Mouse (Mus musculus) urinary bladder, postnatal 0 days (tissue): ENCODE data around the gene Tas2r143. TPM values are rescaled to one million over a fixed set of nuclear protein-coding genes. Genes with fewer than 3 reads are reported as not detected.

Experiments
- polyA plus RNA-seq: library from polyadenylated mRNA; unstranded; fragments of >200 nt; fragmentation: Nextera tagmentation; extraction: Ambion mirVana; gene quantifications from 2 replicates; pipeline ENCODE4 v1.2.1, GENCODE M21; 2015

The Tas2r143 gene
- not detected in 2 replicates for polyA plus RNA-seq

GRCm38 (mm10) chr6:42399938-42400337 lies at the start of gene Tas2r143:
Gene Tas2r143 (plus strand): TSS chr6:42400238.

GRCm38 (mm10) chr6:42372816-42373547 lies 27.1 kb upstream of the Tas2r143 start, which contains the start of gene Epha1:
Gene Epha1 (minus strand): TSS chr6:42373268.

GRCm38 (mm10) chr6:42405134-42405533 lies 5.1 kb downstream of the Tas2r143 start, which contains the start of gene Tas2r135:
Gene Tas2r135 (plus strand): TSS chr6:42405434.

GRCm38 (mm10) chr6:42434446-42434845 lies 34.4 kb downstream of the Tas2r143 start, which contains the start of gene Tas2r126:
Gene Tas2r126 (plus strand): TSS chr6:42434535.

Other genes starting within 250 kb of the Tas2r143 start
- not detected in 2 replicates for gene Tas2r144, start 184.9 kb upstream of the Tas2r143 start, polyA plus RNA-seq
- 12.8 and 13.9 TPM in 2 replicates for gene Gstk1, start 154.3 kb upstream of the Tas2r143 start, polyA plus RNA-seq
- gene Tmem139, start 138.3 kb upstream of the Tas2r143 start, polyA plus RNA-seq: 1.3 and 1.8 TPM in 2 replicates
- 16.1 and 16.6 TPM in 2 replicates for gene Casp2, start 135.3 kb upstream of the Tas2r143 start, polyA plus RNA-seq
- gene Clcn1, start 113.6 kb upstream of the Tas2r143 start, polyA plus RNA-seq: not detected in 2 replicates
- 0.08 and 0.11 TPM in 2 replicates for gene Fam131b, start 75.6 kb upstream of the Tas2r143 start, polyA plus RNA-seq
- 195 and 229 TPM in 2 replicates for gene Zyx, start 50.6 kb upstream of the Tas2r143 start, polyA plus RNA-seq
- 11.4 and 12.5 TPM in 2 replicates for gene Epha1, start 27.0 kb upstream of the Tas2r143 start, polyA plus RNA-seq
- not detected in 2 replicates for gene Tas2r135, start 5.2 kb downstream of the Tas2r143 start, polyA plus RNA-seq
- gene Tas2r126, start 34.3 kb downstream of the Tas2r143 start, polyA plus RNA-seq: not detected in 2 replicates
- gene Olfr458, start 65.0 kb downstream of the Tas2r143 start, polyA plus RNA-seq: 0.07 TPM in 1 of 2 replicates, not detected in the other
- 0.05 TPM in 1 of 2 replicates, not detected in the other for gene Olfr457, start 76.1 kb downstream of the Tas2r143 start, polyA plus RNA-seq
- gene Olfr456, start 87.0 kb downstream of the Tas2r143 start, polyA plus RNA-seq: 0.12 TPM in 1 of 2 replicates, not detected in the other
- not detected in 2 replicates for gene Olfr455, start 147.3 kb downstream of the Tas2r143 start, polyA plus RNA-seq
- gene Tcaf3, start 197.5 kb downstream of the Tas2r143 start, polyA plus RNA-seq: not detected in 2 replicates
- 4.2 and 4.5 TPM in 2 replicates for gene Tcaf2, start 245.0 kb downstream of the Tas2r143 start, polyA plus RNA-seq